Mouse (Mus musculus) hindbrain, embryonic 13.5 days (tissue): Measurements from ENCODE around the gene Dusp19. TPM values are rescaled to one million over a fixed set of nuclear protein-coding genes. Genes with fewer than 3 reads are reported as not detected.
A peak's percentile ranks its signal among the peaks of the same experiment; 100 is the strongest.

Experiments used
- ATAC-seq: fragments of 200-750 bp; cut with Nextera tagmentation; 2 replicates; pipeline ENCODE4 v1.8.0; 2017; ENCODE audit warnings: moderate TSS enrichment; ENCODE audit not compliant: low FRiP score
- H3K27ac ChIP-seq: fragments of 300-500 bp; sonication (generic); 2 replicates; pipeline ENCODE4 v1.5.1; 2015; ENCODE audit warnings: inconsistent platforms, mild to moderate bottlenecking, moderate library complexity
- H3K27me3 ChIP-seq: fragments of 300-500 bp; sonication (generic); 2 replicates; pipeline ENCODE4 v1.6.1; 2015; ENCODE audit warnings: mild to moderate bottlenecking, inconsistent platforms
- H3K36me3 ChIP-seq: fragments of 300-500 bp; sonication (generic); 2 replicates; pipeline ENCODE4 v1.6.1; 2015; ENCODE audit warnings: mild to moderate bottlenecking, inconsistent platforms
- H3K4me1 ChIP-seq: fragments of 300-500 bp; sonication (generic); replicated peaks from 2 replicates; pipeline ENCODE4 v1.6.1; 2015; ENCODE audit warnings: inconsistent platforms
- H3K4me2 ChIP-seq: fragments of 300-500 bp; sonication (generic); 2 replicates; pipeline ENCODE4 v1.6.1; 2015; ENCODE audit warnings: inconsistent platforms, mild to moderate bottlenecking, moderate library complexity
- H3K4me3 ChIP-seq: fragments of 300-500 bp; sonication (generic); 2 replicates; pipeline ENCODE4 v1.5.1; 2015; ENCODE audit warnings: mild to moderate bottlenecking, inconsistent platforms
- H3K9ac ChIP-seq: fragments of 300-500 bp; sonication (generic); 2 replicates; pipeline ENCODE4 v1.6.1; 2015; ENCODE audit warnings: mild to moderate bottlenecking, inconsistent platforms
- H3K9me3 ChIP-seq: fragments of 300-500 bp; sonication (generic); 2 replicates; pipeline ENCODE4 v1.6.1; 2016; ENCODE audit warnings: inconsistent platforms
- WGBS: fragments of 180-500 bp; shearing (Covaris S2); methylation state at CpG from one replicate; pipeline ENCODE4 v1.1.7; 2015; 5-methylcytosine and 5-hydroxymethylcytosine counted together
- polyA plus RNA-seq: library from polyadenylated mRNA; unstranded; fragments of >200 nt; fragmentation: Nextera tagmentation; extraction: Ambion mirVana; gene quantifications from 2 replicates; pipeline ENCODE4 v1.2.1, GENCODE M21; 2015

Gene Dusp19
- polyA plus RNA-seq, 1 experiment from 2014 or later: 18.3 TPM

- Histone ChIP-seq H3K4me3 (no peak overlapping the region), H3K4me1 (no peaks in the 10 kb centered on the region), H3K27me3 (no peaks in the 10 kb centered on the region), H3K4me2 (no peak overlapping the region), H3K9me3 (no peaks in the 10 kb centered on the region), H3K36me3 (no peaks in the 10 kb centered on the region), H3K9ac (no peak overlapping the region), H3K27ac (no peak overlapping the region)
- ATAC-seq: no peak
Measured at GRCm38 (mm10) chr2:80600611-80601010, 16.2 kb upstream of the Dusp19 start.

DNA sequence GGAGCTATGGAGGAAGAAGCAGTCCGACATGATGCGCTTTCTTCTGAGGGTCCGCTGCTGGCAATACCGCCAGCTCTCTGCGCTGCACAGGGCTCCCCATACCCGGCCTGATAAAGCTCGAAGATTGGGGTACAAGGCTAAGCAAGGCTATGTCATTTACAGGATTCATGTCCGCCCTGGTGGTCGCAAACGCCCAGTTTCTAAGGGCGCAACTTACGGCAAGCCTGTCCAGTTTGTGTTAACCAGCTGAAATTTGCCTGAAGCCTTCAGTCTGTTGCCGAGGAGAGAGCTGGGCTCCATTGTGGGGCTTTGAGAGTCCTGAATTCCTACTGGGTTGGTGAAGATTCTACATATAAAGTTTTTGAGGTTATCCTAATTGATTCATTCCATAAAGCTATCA, 14.1 kb upstream of the Dusp19 start:
- no peak for ATAC-seq

GRCm38 (mm10) chr2:80603771-80604426, 12.9 kb upstream of the Dusp19 start:
- Histone ChIP-seq H3K9me3 (no peaks in the 10 kb centered on the region), H3K4me3 (no peak overlapping the region), H3K27me3 (no peaks in the 10 kb centered on the region), H3K9ac (no peak overlapping the region), H3K4me1 (no peaks in the 10 kb centered on the region), H3K4me2 (no peak overlapping the region), H3K36me3 (no peaks in the 10 kb centered on the region), H3K27ac (no peak overlapping the region)
- WGBS: 84% methylated on average over 19 of the region's 19 CpGs
- no peak for ATAC-seq

More for the DNA sequence above, 14.1 kb upstream of the Dusp19 start:
- Histone ChIP-seq H3K9me3 (no peaks in the 10 kb centered on the region), H3K4me1 (no peaks in the 10 kb centered on the region), H3K27me3 (no peaks in the 10 kb centered on the region), H3K27ac (no peak overlapping the region), H3K4me2 (no peak overlapping the region), H3K4me3 (no peak overlapping the region), H3K9ac (no peak overlapping the region), H3K36me3 (no peaks in the 10 kb centered on the region)
- 96% methylated on average over 13 of the region's 13 CpGs for WGBS

DNA sequence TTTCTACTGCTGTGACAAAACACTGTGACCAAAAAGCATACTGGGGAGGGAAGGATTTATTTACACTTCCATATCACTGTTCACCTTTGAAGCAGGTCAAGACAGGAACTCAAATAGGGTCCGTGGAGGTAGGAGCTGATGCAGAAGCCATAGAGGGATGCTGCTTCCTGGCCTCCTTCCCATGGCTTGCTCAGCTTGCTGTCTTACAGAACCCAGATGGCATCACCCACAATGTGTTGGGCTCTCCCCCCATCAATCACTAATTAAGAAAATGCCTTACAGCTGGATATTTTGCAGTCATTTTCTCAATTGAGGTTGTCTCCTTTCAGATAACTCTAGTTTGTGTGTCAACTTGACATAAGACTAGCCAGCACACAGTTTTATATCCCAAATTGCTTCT, 4.6 kb upstream of the Dusp19 start:
- Histone ChIP-seq H3K4me3 (no peak overlapping the region), H3K4me2 (no peak overlapping the region), H3K27ac (no peak overlapping the region), H3K9ac (no peak overlapping the region), H3K27me3 (0 out of 2 replicates have a peak, but pooled peaks cover 2% of the 10 kb centered on the region), H3K4me1 (no peaks in the 10 kb centered on the region), H3K9me3 (no peaks in the 10 kb centered on the region), H3K36me3 (no peaks in the 10 kb centered on the region)
- 48% methylated on average over 1 of the region's 1 CpGs for WGBS
- no peak for ATAC-seq

DNA sequence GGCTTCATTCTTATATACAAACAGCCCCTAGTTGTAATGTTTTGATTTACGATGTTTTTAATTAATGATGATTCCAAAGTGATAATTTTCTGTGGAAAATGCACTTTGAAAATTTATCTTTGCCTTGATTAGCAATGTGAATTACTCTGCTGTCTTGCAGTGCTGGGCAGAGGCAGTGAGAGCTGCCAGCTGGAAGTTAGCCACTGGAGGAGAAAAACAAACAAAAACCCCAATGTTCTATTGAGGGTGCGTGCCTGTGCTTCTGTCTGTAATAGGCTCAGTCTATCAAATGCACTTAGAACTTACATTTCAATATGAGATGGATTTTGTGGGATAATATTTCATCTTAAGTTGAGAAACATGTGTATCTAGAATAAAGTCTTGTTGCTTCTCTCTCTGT, 4.0 kb upstream of the Dusp19 start:
- H3K9me3 ChIP-seq: no peaks in the 10 kb centered on the region
- 70% methylated on average over 2 of the region's 2 CpGs for WGBS
- 0 out of 2 replicates have a peak, but pooled peaks cover 2% of the 10 kb centered on the region for H3K27me3 ChIP-seq
- H3K4me2 ChIP-seq: no peak overlapping the region
- no peak overlapping the region for H3K27ac ChIP-seq
- H3K36me3 ChIP-seq: no peaks in the 10 kb centered on the region
- no peak overlapping the region for H3K9ac ChIP-seq
- no peak for ATAC-seq
- no peak overlapping the region for H3K4me3 ChIP-seq
- peaks cover 4% of the 10 kb centered on the region for H3K4me1 ChIP-seq

- Histone ChIP-seq H3K9ac (no peak overlapping the region), H3K9me3 (no peaks in the 10 kb centered on the region), H3K4me3 (no peak overlapping the region), H3K27me3 (no peaks in the 10 kb centered on the region), H3K36me3 (peaks cover 11% of the 10 kb centered on the region; the same call in 1 of the 2 replicates), H3K4me2 (no peak overlapping the region), H3K4me1 (peaks cover 15% of the 10 kb centered on the region), H3K27ac (no peak overlapping the region)
- WGBS: 92% methylated on average over 3 of the region's 3 CpGs
- ATAC-seq: no peak
Measured at GRCm38 (mm10) chr2:80618991-80619390, 2.1 kb downstream of the Dusp19 start.

DNA sequence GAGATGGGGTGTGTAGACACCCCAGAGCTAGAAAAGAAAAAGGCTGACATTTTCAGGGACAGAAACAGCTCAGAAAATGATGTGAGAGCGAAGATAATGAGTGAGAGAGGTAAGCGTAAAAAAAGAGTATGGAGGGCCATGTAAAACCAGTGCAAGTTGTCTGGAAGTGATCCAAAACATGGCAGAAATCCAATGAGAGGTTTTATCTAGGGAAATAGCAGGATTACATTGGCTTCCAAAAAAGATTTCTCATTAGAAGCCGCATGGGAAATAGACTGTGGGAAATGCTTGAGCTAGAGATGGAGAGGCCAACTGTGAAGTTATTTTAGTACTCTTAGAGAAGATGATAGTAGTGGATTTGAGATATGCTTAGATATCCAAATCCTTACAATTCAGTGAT, 5.1 kb downstream of the Dusp19 start:
- peaks cover 32% of the 10 kb centered on the region for H3K36me3 ChIP-seq
- no peak overlapping the region for H3K27ac ChIP-seq
- WGBS: 92% methylated on average over 3 of the region's 3 CpGs
- no peaks in the 10 kb centered on the region for H3K9me3 ChIP-seq
- no peak overlapping the region for H3K9ac ChIP-seq
- no peak overlapping the region for H3K4me2 ChIP-seq
- no peaks in the 10 kb centered on the region for H3K27me3 ChIP-seq
- H3K4me3 ChIP-seq: no peak overlapping the region
- ATAC-seq: no peak
- peaks cover 15% of the 10 kb centered on the region for H3K4me1 ChIP-seq

- Histone ChIP-seq H3K27me3 (no peaks in the 10 kb centered on the region), H3K4me1 (no peaks in the 10 kb centered on the region), H3K9ac (no peak overlapping the region), H3K27ac (no peak overlapping the region), H3K36me3 (peaks cover 39% of the 10 kb centered on the region), H3K9me3 (no peaks in the 10 kb centered on the region), H3K4me2 (no peak overlapping the region), H3K4me3 (no peak overlapping the region)
- no peak for ATAC-seq
- WGBS: 98% methylated on average over 4 of the region's 4 CpGs
Measured at GRCm38 (mm10) chr2:80624523-80624922, 7.7 kb downstream of the Dusp19 start.

- 92% methylated on average over 13 of the region's 13 CpGs for WGBS
- no peak overlapping the region for H3K4me2 ChIP-seq
- H3K27ac ChIP-seq: no peak overlapping the region
- no peaks in the 10 kb centered on the region for H3K4me1 ChIP-seq
- no peak overlapping the region for H3K9ac ChIP-seq
- no peaks in the 10 kb centered on the region for H3K27me3 ChIP-seq
- ATAC-seq: no peak
- H3K9me3 ChIP-seq: no peaks in the 10 kb centered on the region
- H3K36me3 ChIP-seq: peaks cover 7% of the 10 kb centered on the region
- no peak overlapping the region for H3K4me3 ChIP-seq
Measured at GRCm38 (mm10) chr2:80632336-80633026, 15.6 kb downstream of the Dusp19 start.

GRCm38 (mm10) chr2:80638364-80639241, 21.8 kb downstream of the Dusp19 start:
- Histone ChIP-seq H3K4me1 (peaks cover 9% of the 10 kb centered on the region), H3K9ac (peak overlapping the region; percentile 82), H3K27me3 (no peaks in the 10 kb centered on the region), H3K4me3 (peak overlapping the region; percentile 91), H3K4me2 (peak overlapping the region; percentile 68), H3K27ac (peak overlapping the region; percentile 80), H3K9me3 (no peaks in the 10 kb centered on the region), H3K36me3 (peaks cover 9% of the 10 kb centered on the region)
- WGBS: under 1% methylated on average over 45 of the region's 45 CpGs
- ATAC-seq: peak; percentile 99

DNA sequence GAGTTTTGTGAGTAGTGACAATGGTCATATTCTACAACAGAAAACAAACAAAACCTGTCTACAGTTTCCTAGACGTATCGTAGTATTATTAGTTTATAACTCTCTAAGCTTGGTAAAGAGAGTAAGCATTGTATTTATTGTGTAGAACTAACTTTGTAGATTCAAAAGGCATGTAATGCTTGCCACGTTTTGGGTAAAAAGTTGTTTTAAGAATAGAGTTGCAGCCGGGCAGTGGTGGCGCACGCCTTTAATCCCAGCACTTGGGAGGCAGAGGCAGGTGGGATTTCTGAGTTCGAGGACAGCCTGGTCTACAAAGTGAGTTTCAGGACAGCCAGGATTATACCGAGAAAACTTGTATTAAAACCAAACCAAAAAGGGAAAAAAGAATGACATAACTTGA, 22.6 kb downstream of the Dusp19 start:
- H3K4me2 ChIP-seq: peak overlapping the region; percentile 68
- peaks cover 17% of the 10 kb centered on the region for H3K36me3 ChIP-seq
- H3K4me3 ChIP-seq: peak overlapping the region; percentile 91
- no peaks in the 10 kb centered on the region for H3K9me3 ChIP-seq
- WGBS: 15% methylated on average over 8 of the region's 8 CpGs
- H3K27ac ChIP-seq: no peak overlapping the region
- H3K9ac ChIP-seq: peak overlapping the region; percentile 82
- H3K27me3 ChIP-seq: no peaks in the 10 kb centered on the region
- ATAC-seq: no peak
- peaks cover 9% of the 10 kb centered on the region for H3K4me1 ChIP-seq

- no peak overlapping the region for H3K9ac ChIP-seq
- H3K36me3 ChIP-seq: peaks cover 20% of the 10 kb centered on the region
- peak overlapping the region; percentile 68 for H3K4me2 ChIP-seq
- peak overlapping the region; percentile 91 for H3K4me3 ChIP-seq
- H3K27ac ChIP-seq: no peak overlapping the region
- H3K4me1 ChIP-seq: peaks cover 9% of the 10 kb centered on the region
- no peaks in the 10 kb centered on the region for H3K27me3 ChIP-seq
- no peaks in the 10 kb centered on the region for H3K9me3 ChIP-seq
- 71% methylated on average over 3 of the region's 3 CpGs for WGBS
- ATAC-seq: no peak
Measured at GRCm38 (mm10) chr2:80639864-80640263, 23.0 kb downstream of the Dusp19 start.
